Mouse (Mus musculus) olfactory bulb, adult 2 months (tissue): ENCODE measurements around the gene Cdt1.

Experiments used
- CTCF ChIP-seq: fragments of 200-500 bp; IDR thresholded peaks from 2 replicates; pipeline ENCODE4 v1.5.1; 2012; ENCODE audit warnings: low read depth, mild to moderate bottlenecking, low read length, moderate library complexity; ENCODE audit not compliant: insufficient read depth
- POLR2A ChIP-seq: fragments of 200-500 bp; IDR thresholded peaks from 2 replicates; pipeline ENCODE4 v1.6.1; 2012; ENCODE audit warnings: mild to moderate bottlenecking, low read depth, low read length, moderate library complexity; ENCODE audit not compliant: insufficient read depth

GRCm38 (mm10) chr8:122525004-122525403 lies 42.8 kb upstream of the Cdt1 start:
- no peak for TF ChIP-seq POLR2A
- no peak for TF ChIP-seq CTCF
